Mouse (Mus musculus) C2C12 (cell line): ENCODE measurements at regions not wholly inside any gene's neighbourhood (a gene's known extent, or its start where the extent isn't known, plus 50 kb on each side); places are given as distances from the start of the nearest gene placed in this dataset.

ENCODE experiments used
- CEBPB ChIP-seq: IDR thresholded peaks from one replicate; pipeline ENCODE4 v1.6.1; 2011; ENCODE audit warnings: low read depth, mild to moderate bottlenecking, control low read depth, moderate library complexity
- CTCF ChIP-seq: IDR thresholded peaks from one replicate; pipeline ENCODE4 v1.5.1; 2011; ENCODE audit not compliant: control insufficient read depth, insufficient read depth, insufficient read length
- MAX ChIP-seq: IDR thresholded peaks from one replicate; pipeline ENCODE4 v1.6.1; 2011; ENCODE audit warnings: mild to moderate bottlenecking, control low read depth
- MYOD1 ChIP-seq: IDR thresholded peaks from one replicate; pipeline ENCODE4 v1.6.1; 2011; ENCODE audit warnings: low read depth; ENCODE audit not compliant: control insufficient read depth, insufficient read length

GRCm38 (mm10) chr2:166485361-166485760 lies 228.3 kb downstream of the Prex1 start:
- TF ChIP-seq CTCF = no peak
- TF ChIP-seq CEBPB = no peak
- TF ChIP-seq MAX = no peak
- no peak for TF ChIP-seq MYOD1
